20 mouse cellular contexts compared by ENCODE assay signal in the genomic region with DNA sequence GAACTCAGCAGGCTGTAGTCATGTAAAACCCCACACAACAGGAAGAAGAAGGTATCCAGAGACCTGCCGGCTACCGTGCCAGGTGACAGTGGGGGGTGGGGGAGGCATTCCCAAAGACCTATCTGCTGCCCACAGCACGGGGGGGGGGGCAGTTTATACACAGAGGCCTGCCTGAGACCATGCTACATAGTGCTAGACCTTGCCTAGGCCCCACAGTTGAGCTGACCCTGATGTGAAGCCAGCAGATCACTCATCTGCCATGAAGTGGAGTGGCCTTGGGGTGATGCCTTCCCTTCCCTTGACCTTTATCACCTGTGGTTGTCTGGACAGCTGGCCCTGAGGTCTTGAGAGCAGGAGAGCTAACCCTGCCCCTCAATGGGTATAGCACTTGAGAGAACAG.
DNase-seq lines count a peak whose midpoint lies in the region; ATAC-seq and TF ChIP-seq lines count a peak whose summit lies in the region.
"Had no signal": no experiment of that assay in that cellular context is flagged by ENCODE, and none has a peak within 500 bp of the region (broad histone marks: within the 10 kb centered on the region; RNA-seq: fewer than 3 reads in every experiment).

No protein-coding gene starts in this region.

- no peak overlapping the region for H3K4me3 ChIP-seq in liver, adult 2 months (ENCODE audit: insufficient read depth, low read depth, low read length)
- no peak overlapping the region for H3K4me3 ChIP-seq in liver, embryonic 11.5 days (ENCODE audit: low read depth, low read length)
- H3K4me3 ChIP-seq: embryonic facial prominence, embryonic 13.5 days; embryonic facial prominence, embryonic 15.5 days; erythroblast, embryonic 14.5 days; forebrain, embryonic 10.5 days; forebrain, embryonic 12.5 days had no signal

- H3K4me2 ChIP-seq in liver, embryonic 11.5 days: no peak overlapping the region
- H3K4me2 ChIP-seq: embryonic facial prominence, embryonic 13.5 days; embryonic facial prominence, embryonic 15.5 days; forebrain, embryonic 12.5 days had no signal

- H3K9me3 ChIP-seq in liver, embryonic 11.5 days (ENCODE audit: control insufficient read depth, low read length): no peaks in the 10 kb centered on the region
- H3K9me3 ChIP-seq: embryonic facial prominence, embryonic 13.5 days; embryonic facial prominence, embryonic 15.5 days; forebrain, embryonic 10.5 days; forebrain, embryonic 12.5 days had no signal

- TF ChIP-seq POLR2A in liver, adult 2 months (IDR thresholded peaks at IDR 0.05; ENCODE audit: extremely low read depth, insufficient read depth, low read length): no peak

- intact Hi-C loops in heart, postnatal 25 days (cut with DNase I): no loop called here

- ATAC-seq in liver, embryonic 11.5 days (replicated peaks; ENCODE audit: low FRiP score): no peak
- ATAC-seq: forebrain, embryonic 14.5 days; forebrain, embryonic 16.5 days had no signal

- peaks cover 16% of the 10 kb centered on the region for H3K4me1 ChIP-seq in liver, adult 2 months (ENCODE audit: control insufficient read depth, insufficient read depth, low read length)
- H3K4me1 ChIP-seq in liver, embryonic 11.5 days (replicated peaks; ENCODE audit: control insufficient read depth, insufficient read depth, low read length): no peaks in the 10 kb centered on the region
- H3K4me1 ChIP-seq: embryonic facial prominence, embryonic 15.5 days; forebrain, embryonic 10.5 days; forebrain, embryonic 12.5 days had no signal

- no peak for TF ChIP-seq CTCF in liver, adult 2 months (IDR thresholded peaks at IDR 0.05; ENCODE audit: low read depth, low read length)

- no peaks in the 10 kb centered on the region for H3K36me3 ChIP-seq in liver, adult 2 months (ENCODE audit: control insufficient read depth, insufficient read depth, low read length)
- H3K36me3 ChIP-seq in liver, embryonic 11.5 days (ENCODE audit: control insufficient read depth, insufficient read depth, low read length): no peaks in the 10 kb centered on the region
- H3K36me3 ChIP-seq: embryonic facial prominence, embryonic 13.5 days; embryonic facial prominence, embryonic 15.5 days; forebrain, embryonic 10.5 days; forebrain, embryonic 12.5 days had no signal

- peak; percentile 64 for DNase-seq in heart, adult 11 months
- no peak for DNase-seq in heart, postnatal 25 days (ENCODE audit: low spot score)
- DNase-seq in liver, adult 2 months (ENCODE audit: extremely low read depth, low read depth, low spot score): no peak
- no peak for DNase-seq in liver, embryonic 11.5 days (ENCODE audit: low spot score)
- DNase-seq: adrenal gland, adult 8-10 months; adrenal gland, postnatal 25 days; cerebellum, adult 11 months; cerebellum, adult 18-20 months; cerebellum, adult 8-10 months; cerebellum, adult 9-11 months; cerebellum, postnatal 14 days; cerebellum, postnatal 36 days; embryo, embryonic 11 days had no signal

- no peaks in the 10 kb centered on the region for H3K27me3 ChIP-seq in liver, adult 2 months (ENCODE audit: control insufficient read depth, insufficient read depth, low read length)
- H3K27me3 ChIP-seq in liver, embryonic 11.5 days (replicated peaks; ENCODE audit: control insufficient read depth, insufficient read depth, low read length): no peaks in the 10 kb centered on the region
- H3K27me3 ChIP-seq: embryonic facial prominence, embryonic 13.5 days; embryonic facial prominence, embryonic 15.5 days; forebrain, embryonic 12.5 days had no signal

- WGBS in liver, adult 2 months: 80% methylated on average over 3 of the region's 3 CpGs
- WGBS in liver, embryonic 11.5 days: 78% methylated on average over 3 of the region's 3 CpGs

- H3K79me2 ChIP-seq in liver, adult 2 months (ENCODE audit: control insufficient read depth, insufficient read depth, low read length): no peaks in the 10 kb centered on the region

- peak overlapping the region; percentile 39; the same call in 1 of the 2 replicates for H3K27ac ChIP-seq in liver, adult 2 months (replicated peaks; ENCODE audit: insufficient read depth, low read depth, low read length)
- no peak overlapping the region for H3K27ac ChIP-seq in liver, embryonic 11.5 days (ENCODE audit: low read depth, low read length)
- H3K27ac ChIP-seq: embryonic facial prominence, embryonic 13.5 days; embryonic facial prominence, embryonic 15.5 days; forebrain, embryonic 10.5 days; forebrain, embryonic 12.5 days had no signal

- H3K9ac ChIP-seq in liver, adult 2 months (ENCODE audit: low read depth, low read length): no peak overlapping the region
- H3K9ac ChIP-seq in liver, embryonic 11.5 days (ENCODE audit: low read depth, low read length): no peak overlapping the region
- H3K9ac ChIP-seq: embryonic facial prominence, embryonic 13.5 days; embryonic facial prominence, embryonic 15.5 days; forebrain, embryonic 12.5 days had no signal
